Mouse (Mus musculus) cerebellum, postnatal 14 days (tissue): ENCODE data around the gene Ttc28.
A peak's percentile ranks its signal among the peaks of the same experiment; 100 is the strongest.

Experiments used
- DNase-seq, 2 experiments: peaks; one replicate each; pipeline ENCODE4 v3.0.0; 2021; ENCODE audit warnings: mixed read lengths in 2 of 2

Gene Ttc28

DNA sequence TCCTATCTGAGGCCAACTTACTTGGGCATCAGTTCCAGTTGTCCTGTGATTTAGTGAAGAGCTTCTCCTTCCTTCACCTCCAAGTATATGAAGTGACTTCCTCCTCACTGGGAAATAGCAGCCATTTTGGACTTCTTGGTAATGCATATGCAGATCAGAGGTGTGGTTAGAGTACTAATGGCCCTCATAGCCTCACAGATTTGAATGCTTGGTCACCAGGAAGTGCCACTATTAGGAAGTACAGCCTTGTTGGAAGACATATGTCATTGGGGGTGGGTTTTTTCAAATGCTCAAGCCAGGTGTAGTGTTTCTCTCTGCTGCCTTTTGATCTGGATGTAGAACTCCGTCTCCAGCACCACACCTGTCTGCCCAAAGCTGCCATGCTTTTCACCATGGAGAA lies 10.3 kb downstream of the Ttc28 start:
- DNase-seq = no peak

DNA sequence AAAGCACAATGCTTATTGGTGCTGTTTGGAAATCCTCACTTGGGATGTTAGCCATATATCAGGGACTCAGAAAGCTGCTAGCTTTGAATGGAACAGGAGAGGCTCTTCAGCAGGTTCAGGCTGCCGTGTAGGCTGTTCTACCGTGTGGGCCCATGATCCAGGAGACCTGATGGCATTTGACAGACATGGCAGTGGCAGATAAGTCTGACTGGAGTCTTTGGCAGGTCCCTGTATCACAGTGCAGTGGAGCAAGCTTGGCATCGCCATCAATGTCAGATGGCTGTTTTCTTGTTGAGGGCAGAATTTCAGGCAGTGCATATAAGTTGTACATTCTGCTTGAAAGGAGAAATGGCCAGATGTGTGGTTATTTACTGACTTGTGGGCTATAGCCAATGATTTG lies 11.0 kb downstream of the Ttc28 start:
- peak; percentile 37 to 39 for DNase-seq

DNA sequence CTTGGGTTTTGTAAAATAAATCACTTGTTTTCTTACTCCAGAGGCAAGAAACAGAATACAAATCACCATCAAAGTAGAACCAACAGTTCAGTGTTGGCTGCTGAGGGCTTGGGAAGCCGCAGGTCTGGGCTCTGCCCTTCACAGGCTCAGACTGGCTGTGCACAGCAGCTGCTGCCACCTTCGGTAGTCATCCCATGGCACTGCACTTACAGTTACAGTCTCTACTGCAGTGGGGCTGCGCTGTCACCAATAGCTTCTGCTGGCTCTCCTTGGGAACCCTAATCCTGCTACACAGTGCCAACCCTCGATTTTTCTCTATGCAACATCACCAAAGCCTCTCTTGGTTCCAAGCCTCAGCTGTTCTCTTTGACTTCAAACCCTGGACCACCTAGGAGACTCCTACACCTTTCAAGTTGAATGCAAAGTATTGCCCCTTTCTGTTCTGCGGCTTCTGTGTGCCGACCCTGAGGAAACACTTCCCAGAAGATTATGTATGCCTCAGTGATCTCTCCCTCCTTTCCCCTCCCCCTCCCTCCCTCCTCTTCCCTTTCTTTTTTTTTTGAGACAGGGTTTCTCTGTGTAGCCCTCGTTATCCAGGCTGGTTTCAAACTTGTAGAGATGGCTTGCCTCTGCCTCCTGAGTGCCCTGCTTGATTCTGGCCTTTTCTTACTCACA lies 17.6 kb downstream of the Ttc28 start:
- DNase-seq = no peak

DNA sequence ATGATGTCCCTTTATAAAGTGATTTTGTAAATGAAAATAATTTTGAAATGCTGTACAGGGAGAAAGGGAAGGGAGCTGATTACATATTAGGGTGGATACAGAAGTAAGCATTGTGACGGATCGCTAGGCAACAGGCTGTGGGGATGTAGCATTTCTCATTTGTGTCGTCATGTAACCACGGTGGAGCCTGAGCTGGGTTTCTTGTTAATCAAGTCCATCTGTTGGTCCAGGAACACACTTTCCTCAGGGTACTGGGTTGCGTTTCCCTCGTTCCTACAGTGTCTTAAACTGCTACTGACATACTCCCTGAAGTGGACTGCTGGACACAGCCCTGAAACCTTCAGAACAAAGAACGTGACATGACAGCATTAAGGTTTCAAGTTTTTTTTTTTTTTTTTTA lies 18.6 kb downstream of the Ttc28 start:
- no peak for DNase-seq

DNA sequence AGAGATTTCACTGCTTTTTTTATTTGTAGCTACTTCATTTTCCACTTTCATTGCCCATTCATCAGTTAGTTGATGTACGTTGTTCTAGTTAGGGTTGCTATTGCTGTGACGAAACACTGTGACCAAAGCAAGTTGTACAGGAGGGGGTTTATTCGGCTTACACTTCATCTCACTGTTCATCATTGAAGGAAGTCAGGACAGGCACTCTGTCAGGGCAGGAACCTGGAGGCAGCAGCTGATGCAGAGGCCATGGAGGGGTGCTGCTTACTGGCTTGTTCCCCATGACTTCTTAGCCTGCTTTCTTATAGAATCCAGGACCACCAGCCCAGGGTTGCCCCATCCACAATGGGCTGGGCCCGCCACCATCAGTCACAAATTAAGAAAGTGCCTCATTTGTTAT lies 19.2 kb downstream of the Ttc28 start:
- DNase-seq = no peak

DNA sequence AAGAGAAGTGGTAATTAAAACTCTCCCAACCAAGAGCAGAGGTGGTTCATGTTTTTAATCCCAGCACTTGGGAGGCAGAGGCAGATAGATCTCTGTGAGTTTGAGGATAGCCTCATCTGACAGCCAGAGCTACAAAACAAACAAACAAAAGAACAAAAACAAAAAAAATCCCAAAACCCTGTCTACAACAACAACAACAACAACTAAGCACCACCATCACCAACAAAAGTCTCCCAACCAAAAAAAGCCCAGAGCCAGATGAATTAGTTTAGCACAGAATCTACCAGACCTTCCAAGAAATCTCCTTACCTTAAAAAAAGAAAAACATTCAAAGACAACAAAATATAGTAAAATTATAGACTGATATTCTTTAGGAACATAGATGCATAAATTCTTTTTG lies 20.7 kb downstream of the Ttc28 start:
- DNase-seq = no peak

DNA sequence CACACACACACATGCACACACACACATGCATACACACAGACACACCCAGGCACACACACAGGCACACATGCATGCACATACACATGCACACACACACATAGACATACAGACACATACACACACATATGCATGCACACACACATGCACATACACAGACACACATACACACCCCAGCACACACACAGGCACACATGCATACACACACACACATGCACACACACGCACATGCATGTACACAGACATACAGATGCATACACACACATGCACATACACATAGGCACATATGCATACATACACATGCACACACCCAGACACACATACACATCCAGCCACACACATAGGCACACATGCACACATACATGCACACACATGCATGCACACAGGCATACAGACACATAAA lies 27.1 kb downstream of the Ttc28 start:
- no peak for DNase-seq

DNA sequence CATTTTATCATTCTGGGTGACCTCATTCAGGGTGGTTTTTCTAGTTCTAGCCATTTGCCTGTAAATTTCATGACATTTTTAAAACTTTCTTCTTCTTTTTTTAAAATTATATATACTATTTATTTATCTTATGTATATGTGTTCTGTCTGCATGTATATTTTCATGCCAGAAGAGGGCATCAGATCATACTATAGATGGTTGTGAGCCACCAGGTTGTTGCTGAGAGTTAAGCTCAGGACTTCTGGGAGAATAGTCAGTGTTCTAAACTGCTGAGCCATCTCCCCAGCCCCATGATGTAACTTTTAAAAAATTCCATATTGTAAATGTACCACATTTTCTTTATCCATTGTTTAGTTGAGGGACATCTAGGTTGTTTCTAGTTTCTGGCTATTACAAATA lies 29.3 kb downstream of the Ttc28 start:
- no peak for DNase-seq

DNA sequence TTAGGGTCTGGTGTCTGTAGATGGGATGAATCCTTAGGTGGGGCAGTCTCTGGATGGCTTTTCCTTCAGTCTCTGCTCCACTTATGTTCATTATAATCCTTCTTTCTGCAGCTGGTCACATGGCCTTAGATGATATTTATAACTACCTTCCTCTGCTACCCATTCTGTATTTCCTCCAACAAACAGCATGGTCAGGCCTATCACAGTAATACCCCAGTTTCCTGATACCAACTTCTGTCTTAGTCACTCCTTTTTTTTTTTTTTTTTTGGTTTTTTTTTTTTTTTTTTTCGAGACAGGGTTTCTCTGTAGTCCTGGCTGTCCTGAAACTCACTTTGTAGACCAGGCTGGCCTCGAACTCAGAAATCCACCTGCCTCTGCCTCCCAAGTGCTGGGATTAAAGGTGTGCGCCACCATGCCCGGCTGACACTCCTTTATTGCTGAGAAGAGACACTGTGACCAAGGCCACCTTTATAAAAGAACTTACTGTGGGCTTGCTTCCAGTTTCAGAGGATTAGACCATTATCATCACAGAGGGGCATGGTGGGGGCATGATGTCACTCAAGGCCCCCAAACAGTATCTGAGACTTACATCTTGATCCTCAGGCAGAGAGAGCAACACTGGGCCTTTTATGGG lies 30.5 kb downstream of the Ttc28 start:
- DNase-seq = no peak

DNA sequence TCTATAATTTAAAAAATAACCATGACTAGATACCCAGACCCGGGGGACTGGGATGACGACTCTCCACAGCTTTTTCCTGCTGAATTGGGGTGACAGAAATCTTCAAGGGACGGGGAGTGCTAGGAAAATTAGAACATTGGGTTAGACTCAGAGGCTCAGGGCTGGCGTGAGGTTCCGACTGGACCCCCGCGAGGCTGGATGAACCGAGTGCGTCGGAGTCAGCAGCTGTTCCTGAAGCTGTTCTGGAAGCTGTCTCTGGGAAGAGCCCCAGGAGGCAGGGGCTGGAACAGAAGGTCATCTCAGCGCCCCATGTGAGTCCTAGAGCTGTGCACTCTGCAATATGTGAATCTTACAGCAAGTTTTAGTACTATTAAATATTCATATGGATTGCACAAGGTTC lies 35.3 kb downstream of the Ttc28 start:
- no peak for DNase-seq

DNA sequence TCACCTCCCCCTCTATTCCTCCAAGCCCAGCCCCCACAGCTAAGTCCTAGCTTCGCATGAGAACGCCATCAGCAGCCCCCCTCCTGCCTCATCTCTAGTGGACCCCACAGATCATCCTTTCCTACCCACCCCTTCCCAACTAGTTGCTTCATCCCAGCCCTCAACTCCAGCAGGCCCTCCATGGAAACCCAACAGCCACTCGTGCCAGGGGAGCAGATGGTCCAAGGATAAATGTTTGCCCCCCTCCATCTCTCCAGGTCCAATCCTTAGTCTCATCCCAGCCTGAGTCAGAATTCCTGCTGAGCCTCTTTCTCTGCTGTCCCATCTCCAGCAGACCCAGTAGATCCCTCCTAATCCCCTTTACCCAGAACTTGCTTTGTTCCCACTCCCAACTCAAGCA lies 36.6 kb downstream of the Ttc28 start:
- peak; percentile 37 to 58 for DNase-seq

DNA sequence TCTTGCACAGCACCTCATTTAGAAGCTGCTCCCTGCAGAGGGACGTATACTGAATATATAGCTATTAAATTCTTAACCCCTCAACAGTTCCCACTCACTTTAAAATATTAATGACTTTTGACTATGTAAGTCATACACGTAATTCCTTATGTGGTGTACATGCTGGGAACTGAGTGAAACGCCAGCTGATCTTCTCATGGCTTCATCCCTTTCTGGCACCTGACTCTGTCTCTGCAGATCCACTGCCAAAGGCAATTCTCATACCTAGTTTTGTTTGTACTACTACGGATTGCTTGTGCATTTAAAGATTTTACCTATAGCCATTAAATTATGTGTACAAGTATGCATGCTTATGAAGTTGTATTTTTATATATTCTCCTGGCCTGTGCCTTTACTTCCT lies 39.9 kb downstream of the Ttc28 start:
- peak; percentile 26 to 45 for DNase-seq

DNA sequence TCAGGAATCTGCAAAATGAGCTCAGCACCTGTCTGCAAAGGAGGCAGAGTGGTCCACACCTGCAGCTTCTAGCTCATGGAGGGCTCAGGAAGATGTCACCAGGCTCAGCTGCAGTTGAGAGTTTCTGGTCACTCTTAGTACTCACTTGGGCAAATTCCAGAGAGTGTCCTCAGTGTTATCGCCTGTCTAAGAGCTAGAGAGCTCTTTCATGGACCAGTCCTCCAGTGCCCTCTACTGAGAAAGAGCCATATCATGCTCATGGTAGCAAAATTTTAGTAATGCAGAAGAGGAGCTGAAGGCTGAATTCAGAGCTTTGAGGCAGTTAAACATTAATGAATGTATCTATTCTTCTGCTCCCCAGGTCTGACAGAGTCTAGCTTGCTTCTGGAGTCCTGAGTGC lies 43.7 kb downstream of the Ttc28 start:
- peak; percentile 22 to 34 for DNase-seq

DNA sequence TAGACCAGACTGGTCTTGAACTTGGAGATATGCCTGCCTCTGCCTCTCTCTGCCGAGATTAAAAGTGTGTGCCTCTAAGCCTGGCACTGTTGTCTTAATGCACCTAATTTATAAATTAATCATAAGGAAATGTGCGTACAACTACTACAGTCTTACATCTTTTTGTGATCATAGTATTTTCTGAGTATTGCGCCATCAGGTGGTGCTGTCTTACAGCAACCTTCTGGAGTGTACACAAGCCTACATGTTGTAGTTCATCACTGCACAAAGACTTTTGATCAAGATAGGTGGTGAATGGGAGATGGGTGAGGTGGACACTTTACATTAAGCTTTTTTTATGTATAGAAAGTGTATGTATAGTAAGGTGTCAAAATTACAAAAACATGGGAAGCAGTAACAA lies 45.0 kb downstream of the Ttc28 start:
- DNase-seq = no peak

DNA sequence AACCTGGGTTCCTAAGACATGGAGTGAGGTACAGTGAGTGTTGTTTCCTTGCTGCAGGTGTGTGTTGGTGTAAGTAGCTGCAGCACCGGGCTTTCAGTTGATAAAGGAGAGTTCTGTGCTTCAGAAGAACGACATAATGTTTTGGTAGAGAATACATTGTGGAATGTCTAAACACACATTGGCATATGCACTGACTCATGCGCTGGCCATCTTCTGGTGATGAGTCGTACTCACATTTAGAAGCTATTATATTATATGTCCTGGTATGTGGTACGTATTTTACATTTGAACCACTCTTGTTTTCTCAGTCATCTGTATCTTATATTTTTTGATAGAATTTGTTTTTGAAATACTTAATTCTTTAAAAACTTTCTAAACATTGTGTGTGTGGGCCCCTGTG lies 46.2 kb downstream of the Ttc28 start:
- DNase-seq = no peak

DNA sequence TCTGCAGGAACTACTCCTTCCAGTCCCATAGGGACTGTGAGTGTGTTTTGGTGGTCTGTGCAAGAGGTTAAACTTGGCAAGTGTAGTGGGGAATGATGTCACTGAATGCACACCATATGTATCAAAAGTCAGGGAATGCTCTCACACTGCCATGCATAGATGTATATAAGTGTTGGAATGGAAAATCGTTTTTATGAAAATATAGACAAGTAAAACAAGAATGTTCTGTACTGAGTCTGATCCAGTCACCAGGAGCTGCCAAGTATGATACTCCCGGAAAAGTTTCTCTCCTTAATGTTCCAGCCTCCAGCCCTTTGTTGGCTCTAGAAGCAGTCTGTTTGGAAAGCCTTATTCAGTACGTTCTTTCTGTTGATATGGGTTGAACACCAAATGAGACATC lies 48.7 kb downstream of the Ttc28 start:
- DNase-seq = no peak

DNA sequence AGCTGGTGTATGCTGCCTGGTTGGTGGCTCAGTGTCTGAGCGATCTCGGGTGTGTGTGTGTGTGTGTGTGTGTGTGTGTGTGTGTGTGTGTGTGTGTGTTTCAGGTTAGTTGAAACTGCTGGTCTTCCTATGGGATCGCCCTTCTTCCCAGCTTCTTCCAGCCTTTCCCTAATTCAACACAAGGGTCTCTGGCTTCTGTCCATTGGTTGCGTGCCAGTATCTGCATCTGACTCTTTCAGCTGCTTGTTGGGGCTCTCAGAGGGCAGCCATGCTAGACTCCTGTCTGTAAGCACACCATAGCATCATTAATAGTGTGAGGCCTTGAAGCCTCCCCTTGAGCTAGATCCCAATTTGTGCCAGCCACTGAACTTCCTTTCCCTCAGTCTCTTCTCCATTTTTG lies 49.7 kb downstream of the Ttc28 start:
- peak; percentile 16 to 49 for DNase-seq

DNA sequence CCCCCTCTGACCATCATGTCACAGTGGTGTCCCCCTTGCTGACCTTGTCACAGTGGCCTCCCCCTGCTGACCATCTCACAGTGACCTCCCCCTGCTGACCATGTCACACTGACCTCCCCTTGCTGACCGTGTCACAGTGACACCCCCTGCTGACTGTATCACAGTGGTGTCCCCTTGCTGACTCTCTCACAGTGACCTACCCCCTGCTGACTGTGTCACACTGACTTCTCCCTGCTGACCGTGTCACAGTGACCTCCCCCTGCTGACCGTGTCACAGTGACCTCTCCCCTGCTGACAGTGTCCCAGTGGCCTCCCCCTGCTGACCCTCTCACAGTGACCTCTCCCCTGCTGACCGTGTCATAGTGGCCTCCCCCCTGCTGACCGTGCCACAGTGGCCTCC lies 57.0 kb downstream of the Ttc28 start:
- DNase-seq = no peak

DNA sequence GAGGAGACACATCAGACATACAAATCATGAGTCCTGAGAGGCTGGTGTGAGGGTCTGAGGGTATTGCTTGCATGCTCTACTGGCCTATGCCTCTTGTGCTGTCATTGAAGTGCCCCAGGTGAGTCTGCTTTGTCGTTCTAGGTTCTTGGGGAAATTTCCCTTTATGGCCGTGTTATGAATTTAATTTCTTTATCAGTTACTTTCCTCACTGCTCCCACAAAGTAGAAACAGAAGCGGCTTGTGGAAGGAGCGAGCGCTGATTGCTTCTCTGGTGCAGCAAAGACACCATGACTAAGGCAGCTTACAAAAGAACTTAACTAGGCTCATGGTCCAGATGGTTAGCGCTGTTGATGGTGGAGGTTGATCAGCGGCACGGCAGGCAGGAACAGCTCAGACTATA lies 64.7 kb downstream of the Ttc28 start:
- DNase-seq = no peak

DNA sequence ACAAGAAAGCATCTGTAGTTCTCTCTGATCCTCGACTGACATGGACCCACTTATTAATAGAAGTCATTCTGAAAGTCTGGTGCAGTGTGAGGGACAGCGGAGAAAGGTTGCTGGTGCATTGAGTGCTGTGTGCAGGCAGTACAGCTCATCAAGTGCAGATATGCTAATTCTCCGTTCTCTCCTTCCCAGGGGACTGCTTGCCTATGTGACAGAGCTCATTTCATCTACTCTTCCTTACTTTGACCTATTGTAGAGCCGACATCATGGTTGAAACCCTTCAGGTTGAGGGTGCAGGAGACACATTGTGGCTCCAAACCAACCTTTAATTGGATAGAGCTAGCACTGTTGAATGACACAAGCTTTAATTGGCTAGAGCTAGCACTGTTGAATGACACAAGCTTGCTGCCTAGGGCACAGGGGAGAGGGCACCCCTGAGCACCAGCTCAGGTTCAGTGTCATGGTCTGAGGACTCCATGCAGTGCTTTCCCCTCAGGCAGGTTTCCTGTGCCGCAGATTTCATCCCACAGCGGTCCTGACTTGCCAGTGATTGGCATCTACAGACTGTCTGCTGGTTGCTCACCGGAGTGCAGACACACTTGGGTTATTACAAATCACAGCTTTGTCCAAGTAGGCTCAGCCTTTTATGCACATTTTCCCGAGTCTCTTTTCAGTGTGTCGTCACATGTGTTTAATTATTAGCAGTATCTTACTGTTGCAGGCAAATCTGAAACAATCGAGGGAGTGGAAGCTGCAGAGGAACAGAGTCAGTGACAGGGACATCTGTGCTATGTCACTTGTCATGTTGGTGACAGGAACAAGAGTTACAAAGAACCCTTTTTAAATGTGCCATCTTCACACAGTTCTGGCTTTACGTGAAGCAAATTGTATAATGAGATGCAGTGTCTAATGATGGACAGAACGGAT lies 69.1 kb downstream of the Ttc28 start:
- DNase-seq = no peak

DNA sequence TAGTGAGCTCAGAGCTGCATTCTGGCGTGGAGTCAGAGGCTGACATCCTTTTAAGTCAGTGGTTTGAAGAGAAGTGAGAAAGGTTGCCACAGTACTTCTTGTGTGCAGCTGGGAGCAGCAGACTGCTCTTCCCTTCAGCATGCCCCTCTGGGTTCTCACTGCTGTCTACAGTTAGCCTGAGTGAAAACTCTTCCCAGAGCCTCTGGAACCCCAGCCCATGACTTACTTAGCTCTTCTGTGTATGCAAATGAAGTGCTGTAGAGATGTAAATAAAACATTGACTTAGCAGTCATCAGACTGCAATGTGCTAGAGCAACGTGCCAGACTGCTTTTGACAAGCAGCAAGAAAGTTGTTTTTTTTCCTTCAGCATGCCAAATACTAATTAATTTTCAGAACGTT lies 70.2 kb downstream of the Ttc28 start:
- no peak for DNase-seq

DNA sequence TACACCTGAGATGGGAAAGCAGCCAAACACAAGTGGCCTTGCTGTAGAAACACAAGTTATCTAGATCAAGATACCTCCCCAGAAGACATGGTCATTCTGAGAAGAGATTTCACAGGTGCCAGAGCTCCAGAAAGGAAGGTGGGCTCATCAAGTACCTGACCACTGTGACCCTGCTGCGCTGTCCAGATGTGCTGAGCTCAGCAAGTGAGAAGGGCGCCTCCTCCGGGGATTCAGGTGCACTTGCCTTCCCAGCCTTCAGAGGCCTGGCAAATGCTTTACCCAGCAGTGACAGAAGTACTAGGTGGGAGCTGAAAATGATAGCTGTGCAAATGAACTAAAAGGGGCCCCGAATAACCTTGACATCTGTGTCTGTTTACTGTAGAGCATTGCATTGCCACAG lies 78.6 kb downstream of the Ttc28 start:
- DNase-seq = no peak

DNA sequence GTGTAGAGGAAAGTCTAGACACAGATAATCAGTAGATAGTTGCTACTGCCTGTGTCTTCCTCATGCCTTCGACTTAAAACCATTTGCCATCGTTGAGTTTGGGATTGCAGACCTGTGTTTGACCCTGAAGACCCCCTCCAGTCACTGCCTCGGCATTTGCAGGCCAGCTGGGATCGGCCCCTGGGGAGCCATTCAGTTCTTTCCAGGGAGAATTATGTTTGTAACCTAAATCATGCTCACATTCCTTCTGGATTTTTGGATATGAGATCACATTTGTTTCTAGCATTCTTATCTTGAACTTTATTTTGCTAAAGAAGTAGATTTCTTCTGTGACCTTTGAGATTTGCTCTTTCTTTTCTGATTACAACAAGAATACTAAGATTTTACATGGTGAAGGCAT lies 80.5 kb downstream of the Ttc28 start:
- DNase-seq = no peak

DNA sequence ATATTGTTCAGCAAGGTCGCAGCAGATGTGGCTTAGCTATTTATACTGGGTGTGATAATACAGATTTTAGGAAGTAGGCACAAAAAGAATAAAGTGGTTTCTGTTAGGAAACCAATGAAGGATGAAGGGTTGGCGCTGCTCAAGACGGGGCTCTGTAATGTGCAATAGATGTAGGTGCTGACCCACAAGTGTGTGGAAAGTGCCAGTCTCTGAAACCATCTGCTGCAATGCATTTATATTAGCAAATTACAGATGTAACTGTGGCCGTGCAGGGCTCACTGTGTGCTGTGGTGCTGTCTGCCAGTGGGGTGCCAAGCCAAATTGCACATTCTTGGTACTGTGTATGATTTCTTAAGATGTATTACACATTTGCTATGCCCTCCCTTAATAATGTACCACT lies 81.3 kb downstream of the Ttc28 start:
- no peak for DNase-seq
